Mouse (Mus musculus): ENCODE results near the gene Pip5k1c.

Pip5k1c gene

GRCm38 (mm10) chr10:81284189-81284588, 8.6 kb upstream of the Pip5k1c start:
- no peak for DNase-seq (ENCODE audit: low read depth, low spot score)

GRCm38 (mm10) chr10:81284719-81285118, 8.0 kb upstream of the Pip5k1c start:
- no peak for DNase-seq (ENCODE audit: low read depth, low spot score)

- peak; percentile 77 for DNase-seq (ENCODE audit: low read depth, low spot score)
Measured at GRCm38 (mm10) chr10:81285694-81286450, 6.9 kb upstream of the Pip5k1c start.

- no peak for DNase-seq (ENCODE audit: low read depth, low spot score)
Measured at GRCm38 (mm10) chr10:81286586-81286985, 6.2 kb upstream of the Pip5k1c start.

- peak; percentile 42 for DNase-seq (ENCODE audit: low read depth, low spot score)
Measured at GRCm38 (mm10) chr10:81287513-81288157, 5.1 kb upstream of the Pip5k1c start.

GRCm38 (mm10) chr10:81288601-81289000, 4.2 kb upstream of the Pip5k1c start:
- DNase-seq (ENCODE audit: low read depth, low spot score): no peak

GRCm38 (mm10) chr10:81289278-81289677, 3.5 kb upstream of the Pip5k1c start:
- DNase-seq (ENCODE audit: low read depth, low spot score): peak; percentile 72

- DNase-seq (ENCODE audit: low read depth, low spot score): no peak
Measured at GRCm38 (mm10) chr10:81289811-81290210, 3.0 kb upstream of the Pip5k1c start.

- DNase-seq (ENCODE audit: low read depth, low spot score): no peak
Measured at GRCm38 (mm10) chr10:81290698-81291460, 1.9 kb upstream of the Pip5k1c start.

GRCm38 (mm10) chr10:81291511-81292104, 1.2 kb upstream of the Pip5k1c start, which contains the start of gene Tjp3:
TSS of gene Tjp3 (minus strand) at chr10:81291581.
- no peak for DNase-seq (ENCODE audit: low read depth, low spot score)

GRCm38 (mm10) chr10:81293334-81294030, 719 bp downstream of the Pip5k1c start:
- DNase-seq (ENCODE audit: low read depth, low spot score): no peak

- no peak for DNase-seq (ENCODE audit: low read depth, low spot score)
Measured at GRCm38 (mm10) chr10:81294442-81294841, 1.7 kb downstream of the Pip5k1c start.

GRCm38 (mm10) chr10:81295185-81295584, 2.4 kb downstream of the Pip5k1c start:
- DNase-seq (ENCODE audit: low read depth, low spot score): no peak

- no peak for DNase-seq (ENCODE audit: low read depth, low spot score)
Measured at GRCm38 (mm10) chr10:81297246-81297645, 4.5 kb downstream of the Pip5k1c start.

GRCm38 (mm10) chr10:81297845-81298244, 5.1 kb downstream of the Pip5k1c start:
- DNase-seq (ENCODE audit: low read depth, low spot score): no peak

GRCm38 (mm10) chr10:81298369-81299100, 5.8 kb downstream of the Pip5k1c start:
- no peak for DNase-seq (ENCODE audit: low read depth, low spot score)

- no peak for DNase-seq (ENCODE audit: low read depth, low spot score)
Measured at GRCm38 (mm10) chr10:81299585-81300351, 7.0 kb downstream of the Pip5k1c start.

- no peak for DNase-seq (ENCODE audit: low read depth, low spot score)
Measured at GRCm38 (mm10) chr10:81300352-81300907, 7.7 kb downstream of the Pip5k1c start.

- no peak for DNase-seq (ENCODE audit: low read depth, low spot score)
Measured at GRCm38 (mm10) chr10:81301321-81301720, 8.6 kb downstream of the Pip5k1c start.

- no peak for DNase-seq (ENCODE audit: low read depth, low spot score)
Measured at GRCm38 (mm10) chr10:81302288-81302687, 9.5 kb downstream of the Pip5k1c start.

Measured in retina, postnatal 7 days (tissue).